28 mouse cellular contexts compared by ENCODE assay signal in genomic region chr10:59945416-59945815, GRCm38 (mm10).
"Had no signal": no experiment of that assay in that cellular context is flagged by ENCODE, and none has a peak within 500 bp of the region (broad histone marks: within the 10 kb centered on the region; RNA-seq: fewer than 3 reads in every experiment).

No protein-coding gene starts in this region.

- H3K27ac ChIP-seq: heart, embryonic 13.5 days; heart, embryonic 15.5 days; hindbrain, embryonic 10.5 days; hindbrain, embryonic 12.5 days; hindbrain, embryonic 13.5 days; hindbrain, embryonic 14.5 days; hindbrain, embryonic 15.5 days; hindbrain, postnatal 0 days; intestine, embryonic 15.5 days; kidney, embryonic 15.5 days; kidney, postnatal 0 days; left cerebral cortex, adult 2 months had no signal

- DNase-seq: heart, postnatal 10 days; heart, postnatal 14 days; heart, postnatal 36 days; heart, postnatal 4 days; kidney, adult 11 months; kidney, adult 18-20 months; kidney, adult 2 months; kidney, adult 8-10 months; kidney, adult 9 months; kidney, postnatal 10 days; kidney, postnatal 14 days; kidney, postnatal 25 days; kidney, postnatal 4 days; layer of hippocampus, adult 9-11 months; layer of hippocampus, postnatal 36 days had no signal

- H3K4me3 ChIP-seq: heart, embryonic 13.5 days; heart, embryonic 15.5 days; hindbrain, embryonic 10.5 days; hindbrain, embryonic 12.5 days; hindbrain, embryonic 13.5 days; hindbrain, embryonic 15.5 days; intestine, embryonic 15.5 days; kidney, embryonic 15.5 days; layer of hippocampus, adult 2 months; left cerebral cortex, adult 2 months had no signal
